Mouse (Mus musculus): ENCODE data around the gene Hacl1. TPM values are rescaled to one million over a fixed set of nuclear protein-coding genes. Genes with fewer than 3 reads are reported as not detected.

Hacl1 gene
- polyA plus RNA-seq, 1 experiment from 2014 or later, result 15.5 TPM

GRCm38 (mm10) chr14:31576846-31577697 is 64.0 kb downstream of the Hacl1 start:
- Histone ChIP-seq H3K4me1 (replicated peaks) (peaks cover 11% of the 10 kb centered on the region; the same call in 1 of the 2 replicates), H3K9me3 (no peaks in the 10 kb centered on the region), H3K36me3 (no peaks in the 10 kb centered on the region), H3K4me3 (replicated peaks) (no peak overlapping the region), H3K4me2 (replicated peaks) (no peak overlapping the region), H3K27me3 (replicated peaks) (no peaks in the 10 kb centered on the region), H3K27ac (no peak overlapping the region), H3K9ac (no peak overlapping the region)
- WGBS, result 25% methylated on average over 10 of the region's 10 CpGs
- no peak for ATAC-seq

- no peak for ATAC-seq
- Histone ChIP-seq H3K36me3 (no peaks in the 10 kb centered on the region), H3K9ac (no peak overlapping the region), H3K27ac (no peak overlapping the region), H3K4me2 (replicated peaks) (no peak overlapping the region), H3K4me3 (replicated peaks) (no peak overlapping the region), H3K9me3 (no peaks in the 10 kb centered on the region), H3K4me1 (replicated peaks) (peaks cover 12% of the 10 kb centered on the region; the same call in 1 of the 2 replicates), H3K27me3 (replicated peaks) (no peaks in the 10 kb centered on the region)
- 70% methylated on average over 9 of the region's 9 CpGs for WGBS
These were observed 65.2 kb downstream of the Hacl1 start for GRCm38 (mm10) chr14:31575866-31576265.

DNA sequence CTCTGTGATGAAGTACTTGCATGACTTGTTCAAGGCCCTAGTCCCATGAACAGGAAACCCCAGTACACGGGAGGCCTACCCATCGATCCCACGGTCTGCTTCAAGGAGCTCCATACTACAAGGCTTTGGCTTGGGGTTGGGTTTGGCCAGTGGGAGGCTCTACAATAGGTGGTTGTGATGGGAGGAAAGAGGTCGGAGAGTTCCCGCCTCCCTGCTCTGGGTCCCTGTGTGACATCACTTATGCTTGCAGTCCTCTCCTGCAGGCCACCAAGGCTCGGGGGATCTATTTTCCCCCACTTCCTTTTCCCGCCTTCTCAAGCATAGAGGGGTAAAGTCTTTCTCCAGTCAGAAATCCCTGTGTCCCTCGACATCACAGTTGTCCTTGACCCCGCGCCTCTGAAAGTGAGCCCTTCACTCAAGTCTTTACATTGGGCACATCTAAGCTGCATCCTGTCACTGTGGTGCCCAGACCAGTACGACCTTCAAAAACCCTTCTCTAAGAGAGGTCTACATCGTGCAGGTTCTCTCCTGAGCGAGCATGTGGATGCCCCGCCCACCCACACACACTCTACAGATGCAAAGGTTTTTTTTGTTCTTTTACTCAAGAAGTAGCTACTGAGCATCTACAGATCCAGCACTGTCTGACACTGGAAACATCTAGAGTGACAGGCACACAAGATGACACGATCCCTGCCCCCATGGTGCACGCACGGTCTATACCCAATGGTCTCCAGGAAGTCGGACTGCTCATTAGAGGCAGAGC is 66.0 kb downstream of the Hacl1 start:
- H3K9ac ChIP-seq, result no peak overlapping the region
- H3K4me3 ChIP-seq (replicated peaks), result no peak overlapping the region
- H3K27ac ChIP-seq, result no peak overlapping the region
- no peak for ATAC-seq
- no peaks in the 10 kb centered on the region for H3K9me3 ChIP-seq
- H3K36me3 ChIP-seq, result no peaks in the 10 kb centered on the region
- 91% methylated on average over 18 of the region's 18 CpGs for WGBS
- H3K4me1 ChIP-seq (replicated peaks), result peaks cover 12% of the 10 kb centered on the region; the same call in 1 of the 2 replicates
- no peaks in the 10 kb centered on the region for H3K27me3 ChIP-seq (replicated peaks)
- H3K4me2 ChIP-seq (replicated peaks), result no peak overlapping the region

GRCm38 (mm10) chr14:31572561-31573175 is 68.4 kb downstream of the Hacl1 start:
- Histone ChIP-seq H3K9me3 (no peaks in the 10 kb centered on the region), H3K4me2 (replicated peaks) (no peak overlapping the region), H3K9ac (no peak overlapping the region), H3K27me3 (replicated peaks) (no peaks in the 10 kb centered on the region), H3K36me3 (no peaks in the 10 kb centered on the region), H3K4me1 (replicated peaks) (peaks cover 20% of the 10 kb centered on the region; the same call in 1 of the 2 replicates), H3K4me3 (replicated peaks) (no peak overlapping the region), H3K27ac (no peak overlapping the region)
- WGBS, result 57% methylated on average over 9 of the region's 9 CpGs
- no peak for ATAC-seq

DNA sequence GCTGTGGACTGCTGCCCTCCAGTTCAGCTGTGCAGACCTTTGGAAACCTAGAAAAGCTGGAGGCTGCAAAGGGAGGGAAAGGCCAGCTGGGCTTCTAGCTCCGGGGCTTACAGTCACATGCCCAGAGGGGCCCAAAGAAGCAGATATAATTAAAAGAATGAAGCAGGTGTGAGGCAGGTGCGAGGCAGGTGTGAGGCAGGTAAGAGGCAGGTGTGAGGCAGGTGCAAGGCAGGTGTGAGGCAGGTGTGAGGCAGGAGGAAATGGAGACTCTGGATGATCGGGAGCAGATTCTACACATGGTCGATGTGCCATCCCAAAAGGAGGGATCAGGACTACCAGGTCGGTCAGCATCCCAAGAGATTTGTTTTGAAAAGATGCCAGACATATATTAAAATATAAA is 69.7 kb downstream of the Hacl1 start:
- peaks cover 18% of the 10 kb centered on the region; the same call in 1 of the 2 replicates for H3K4me1 ChIP-seq (replicated peaks)

DNA sequence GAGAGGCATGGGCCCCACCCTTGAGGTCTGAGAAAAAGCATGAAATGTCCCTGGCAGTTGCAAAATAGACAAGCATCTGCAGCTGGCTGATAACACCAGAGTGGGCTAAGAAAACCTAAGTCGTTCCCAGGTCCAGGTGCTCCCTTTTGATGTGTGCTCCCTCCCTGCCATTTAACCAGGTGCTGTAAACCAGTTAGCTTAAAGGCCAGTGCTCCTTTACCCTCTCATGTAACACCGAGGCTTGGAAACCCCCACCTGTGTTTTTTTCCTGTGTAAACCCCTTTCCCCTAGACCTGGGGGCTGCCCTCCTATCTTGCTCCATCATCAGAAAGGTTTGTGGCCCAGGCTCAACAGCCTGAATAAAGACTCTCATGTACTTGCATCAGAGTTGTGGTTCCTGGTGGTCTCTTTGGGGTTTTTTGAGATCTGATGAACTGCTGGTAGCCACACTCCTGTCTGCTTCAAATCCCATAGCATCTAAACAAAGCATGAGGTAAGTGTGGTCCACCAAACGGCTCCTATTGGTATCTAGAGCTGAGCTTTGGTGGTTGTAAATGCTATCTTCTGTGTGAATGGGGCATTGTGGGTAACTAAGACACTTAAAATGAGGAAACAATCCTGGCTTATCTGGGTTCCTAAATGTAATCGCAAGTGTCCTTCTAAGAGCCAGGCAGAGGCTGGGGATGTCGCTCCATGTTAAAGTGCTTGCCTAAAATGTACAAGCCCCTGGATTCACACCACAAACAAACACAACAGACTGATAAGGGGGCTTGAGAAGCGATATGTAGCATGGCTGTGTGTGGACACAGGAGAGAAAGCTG is 70.7 kb downstream of the Hacl1 start:
- no peaks in the 10 kb centered on the region for H3K36me3 ChIP-seq
- H3K9me3 ChIP-seq, result no peaks in the 10 kb centered on the region
- no peak overlapping the region for H3K27ac ChIP-seq
- no peak overlapping the region for H3K4me2 ChIP-seq (replicated peaks)
- H3K27me3 ChIP-seq (replicated peaks), result no peaks in the 10 kb centered on the region
- no peak overlapping the region for H3K4me3 ChIP-seq (replicated peaks)
- H3K4me1 ChIP-seq (replicated peaks), result peaks cover 15% of the 10 kb centered on the region; the same call in 1 of the 2 replicates
- no peak for ATAC-seq
- H3K9ac ChIP-seq, result no peak overlapping the region
- 54% methylated on average over 6 of the region's 6 CpGs for WGBS

More for the DNA sequence above, 69.7 kb downstream of the Hacl1 start:
- Histone ChIP-seq H3K9me3 (no peaks in the 10 kb centered on the region), H3K9ac (no peak overlapping the region), H3K27ac (no peak overlapping the region), H3K4me2 (replicated peaks) (no peak overlapping the region), H3K27me3 (replicated peaks) (no peaks in the 10 kb centered on the region), H3K36me3 (no peaks in the 10 kb centered on the region), H3K4me3 (replicated peaks) (no peak overlapping the region)
- ATAC-seq, result no peak
- 85% methylated on average over 5 of the region's 5 CpGs for WGBS

DNA sequence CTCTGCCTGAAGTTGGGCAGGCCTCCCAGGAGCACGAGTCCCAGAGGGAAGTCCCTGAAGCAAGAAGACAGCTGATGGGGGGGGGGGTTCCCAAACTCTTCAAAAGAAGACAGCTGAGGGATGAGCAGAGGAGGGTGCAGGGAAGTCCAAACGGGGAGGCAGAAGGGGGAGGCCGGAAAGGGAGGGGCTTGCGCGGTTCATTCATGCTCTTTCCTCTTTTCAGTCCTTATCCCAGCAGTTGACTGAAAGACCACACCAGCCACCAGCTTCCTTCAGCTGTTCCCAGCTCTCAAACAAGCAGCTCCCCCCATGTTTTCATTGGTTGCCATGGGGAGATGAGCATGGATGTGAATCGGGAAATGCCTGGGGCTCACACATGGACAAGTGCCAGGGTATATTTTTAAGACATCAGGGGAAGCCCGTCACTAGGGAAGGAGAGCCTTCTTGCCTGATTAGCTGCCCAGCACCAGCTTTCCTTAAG is 71.9 kb downstream of the Hacl1 start:
- no peak overlapping the region for H3K4me2 ChIP-seq (replicated peaks)
- ATAC-seq, result no peak
- WGBS, result 53% methylated on average over 7 of the region's 7 CpGs
- peaks cover 24% of the 10 kb centered on the region for H3K4me1 ChIP-seq (replicated peaks)
- no peak overlapping the region for H3K27ac ChIP-seq
- no peak overlapping the region for H3K9ac ChIP-seq
- no peaks in the 10 kb centered on the region for H3K36me3 ChIP-seq
- no peak overlapping the region for H3K4me3 ChIP-seq (replicated peaks)
- no peaks in the 10 kb centered on the region for H3K9me3 ChIP-seq
- no peaks in the 10 kb centered on the region for H3K27me3 ChIP-seq (replicated peaks)

DNA sequence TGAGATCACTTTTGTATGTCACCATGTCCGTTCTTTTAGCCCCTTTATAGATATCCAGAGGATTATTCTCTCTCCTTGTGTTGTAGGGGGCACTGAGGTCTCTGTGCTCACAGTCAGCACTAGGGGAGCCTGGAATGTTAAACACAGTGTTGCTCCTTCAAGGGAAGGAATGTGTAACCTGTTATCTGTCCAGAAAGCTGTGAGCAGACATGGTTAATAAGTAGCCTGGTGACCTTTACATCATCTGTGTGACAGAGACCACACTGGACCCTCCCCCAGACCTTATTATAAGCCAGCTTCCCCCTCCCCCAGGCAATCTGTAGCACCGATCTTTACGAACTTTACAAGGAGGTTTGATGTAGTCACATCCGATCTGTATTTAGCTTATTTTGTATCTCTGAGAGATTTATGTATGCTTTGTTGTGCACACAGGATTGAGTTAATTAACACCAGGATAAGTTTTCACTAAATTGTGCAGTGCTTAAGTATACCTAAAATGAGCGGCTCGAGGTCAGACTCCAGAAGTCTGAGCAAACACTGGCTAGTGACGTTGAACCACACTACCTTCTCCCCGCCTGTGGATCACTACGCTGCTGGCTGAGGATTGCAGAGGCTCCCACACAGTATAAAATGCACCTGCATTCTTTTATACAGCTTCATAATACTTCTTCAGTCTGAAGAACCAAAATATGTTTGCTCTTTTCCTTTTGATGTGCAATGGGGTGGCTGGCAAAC is 75.4 kb downstream of the Hacl1 start:
- no peaks in the 10 kb centered on the region for H3K36me3 ChIP-seq
- no peaks in the 10 kb centered on the region for H3K9me3 ChIP-seq
- no peak overlapping the region for H3K9ac ChIP-seq
- H3K4me1 ChIP-seq (replicated peaks), result peaks cover 33% of the 10 kb centered on the region
- H3K4me2 ChIP-seq (replicated peaks), result no peak overlapping the region
- H3K27me3 ChIP-seq (replicated peaks), result no peaks in the 10 kb centered on the region
- peak; percentile 75 for ATAC-seq
- H3K27ac ChIP-seq, result no peak overlapping the region
- H3K4me3 ChIP-seq (replicated peaks), result no peak overlapping the region
- WGBS, result 45% methylated on average over 9 of the region's 9 CpGs

DNA sequence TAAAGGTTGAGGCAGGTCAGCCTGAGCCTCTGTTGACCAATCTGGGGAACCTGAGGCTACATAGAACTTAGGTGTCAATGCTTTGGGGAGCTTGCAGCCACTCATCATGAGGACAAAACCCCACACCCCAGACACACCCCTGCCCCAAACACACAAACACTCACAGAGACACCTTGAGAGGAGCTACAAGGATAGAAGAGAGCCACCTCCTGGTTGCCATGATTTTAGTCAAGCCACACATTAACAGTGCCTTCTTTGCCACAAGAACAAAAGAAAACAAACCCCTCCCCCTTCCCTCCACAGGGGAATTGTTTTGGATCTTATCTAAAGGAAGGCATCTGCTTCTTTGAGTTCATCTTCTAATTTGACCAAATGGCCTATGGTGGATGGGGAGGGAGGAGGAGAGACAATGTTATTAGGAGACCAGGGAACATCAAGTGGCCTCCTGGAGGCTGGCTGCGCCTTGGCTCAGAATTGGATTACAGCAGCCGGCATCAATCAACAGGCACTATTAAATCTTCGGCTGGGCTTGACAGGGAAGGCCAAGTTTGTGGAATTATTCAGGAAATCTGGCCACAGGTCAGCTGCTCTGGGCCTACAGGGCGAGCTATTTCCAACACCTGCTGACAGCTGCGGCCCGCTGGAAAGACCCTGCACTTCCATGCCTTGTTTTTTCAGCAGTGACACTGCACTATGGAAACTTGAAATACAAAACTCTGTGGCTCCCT is 76.5 kb downstream of the Hacl1 start:
- Histone ChIP-seq H3K4me3 (replicated peaks) (no peak overlapping the region), H3K4me2 (replicated peaks) (no peak overlapping the region), H3K9me3 (no peaks in the 10 kb centered on the region), H3K4me1 (replicated peaks) (peaks cover 33% of the 10 kb centered on the region), H3K36me3 (no peaks in the 10 kb centered on the region), H3K9ac (no peak overlapping the region), H3K27ac (no peak overlapping the region), H3K27me3 (replicated peaks) (no peaks in the 10 kb centered on the region)
- ATAC-seq, result 0 out of 2 replicates have a peak, but pooled peaks have one; percentile 20
- 10% methylated on average over 6 of the region's 6 CpGs for WGBS

DNA sequence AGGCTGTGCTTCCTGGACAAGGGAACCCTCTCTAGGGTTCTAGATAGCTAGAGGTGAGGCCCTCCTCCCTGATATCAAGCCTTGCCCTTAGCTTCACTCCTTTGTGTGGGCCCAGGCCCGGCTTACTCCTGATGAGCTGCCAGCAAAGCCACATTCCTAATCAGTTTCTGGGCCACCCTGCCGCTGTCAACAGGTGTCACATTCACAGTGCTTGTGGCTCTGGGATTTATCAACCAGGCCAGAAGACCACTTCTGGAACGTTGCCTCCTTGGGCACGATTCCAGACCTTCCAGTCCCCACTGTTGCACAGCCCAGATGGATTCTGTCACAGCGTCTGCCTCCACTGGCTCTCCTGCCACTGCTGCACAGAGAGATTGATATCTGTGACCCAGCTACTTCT is 80.2 kb downstream of the Hacl1 start:
- 18% methylated on average over 5 of the region's 5 CpGs for WGBS
- Histone ChIP-seq H3K4me2 (replicated peaks) (no peak overlapping the region), H3K4me1 (replicated peaks) (peaks cover 25% of the 10 kb centered on the region), H3K27me3 (replicated peaks) (no peaks in the 10 kb centered on the region), H3K36me3 (no peaks in the 10 kb centered on the region), H3K27ac (no peak overlapping the region), H3K9me3 (no peaks in the 10 kb centered on the region), H3K4me3 (replicated peaks) (no peak overlapping the region), H3K9ac (no peak overlapping the region)
- ATAC-seq, result no peak

All from intestine, embryonic 15.5 days (tissue).